Mouse (Mus musculus) heart, embryonic 14.5 days (tissue): Measurements from ENCODE around the gene Lag3. TPM values are rescaled to one million over a fixed set of nuclear protein-coding genes. Genes with fewer than 3 reads are reported as not detected.
A peak's percentile ranks its signal among the peaks of the same experiment; 100 is the strongest.

ENCODE experiments used
- ATAC-seq: fragments of 200-750 bp; cut with Nextera tagmentation; 2 replicates; pipeline ENCODE4 v1.8.0; 2017; ENCODE audit warnings: low read depth, moderate TSS enrichment; ENCODE audit not compliant: insufficient number of reproducible peaks, insufficient read depth, low FRiP score
- H3K27ac ChIP-seq, 2 experiments: fragments of 200-500 bp in 1 of 2; fragments of 300-500 bp in 1 of 2; sonication (generic) in 1 of 2; replicated peaks in 1 of 2; 2 replicates each; pipeline ENCODE4 v1.5.1; 2012 to 2014; ENCODE audit warnings: low read depth in 2 of 2, low read length in 2 of 2, control low read depth in 1 of 2, mild to moderate bottlenecking in 1 of 2, mixed read lengths in 1 of 2; ENCODE audit not compliant: control insufficient read depth in 1 of 2, insufficient read depth in 1 of 2
- H3K27me3 ChIP-seq: fragments of 300-500 bp; sonication (generic); 2 replicates; pipeline ENCODE4 v1.6.1; 2014; ENCODE audit warnings: mild to moderate bottlenecking, low read length, control low read depth; ENCODE audit not compliant: control insufficient read depth, insufficient read depth
- H3K36me3 ChIP-seq: fragments of 300-500 bp; sonication (generic); 2 replicates; pipeline ENCODE4 v1.6.1; 2014; ENCODE audit warnings: mild to moderate bottlenecking, control low read depth, low read length, mixed read lengths; ENCODE audit not compliant: control insufficient read depth, insufficient read depth
- H3K4me1 ChIP-seq, 2 experiments: fragments of 200-500 bp in 1 of 2; fragments of 300-500 bp in 1 of 2; sonication (generic) in 1 of 2; 2 replicates each; pipeline ENCODE4 v1.6.1; 2012 to 2014; ENCODE audit warnings: low read length in 2 of 2, control low read depth in 1 of 2, mixed read lengths in 1 of 2; ENCODE audit not compliant: control insufficient read depth in 2 of 2, insufficient read depth in 2 of 2
- H3K4me2 ChIP-seq: fragments of 300-500 bp; sonication (generic); 2 replicates; pipeline ENCODE4 v1.6.1; 2014; ENCODE audit warnings: mild to moderate bottlenecking, low read length
- H3K4me3 ChIP-seq, 2 experiments: fragments of 200-500 bp in 1 of 2; fragments of 300-500 bp in 1 of 2; sonication (generic) in 1 of 2; 2 replicates each; pipeline ENCODE4 v1.5.1; 2012 to 2014; ENCODE audit warnings: low read length in 2 of 2, mild to moderate bottlenecking in 2 of 2, control low read depth in 1 of 2, low read depth in 1 of 2, moderate library complexity in 1 of 2; ENCODE audit not compliant: control insufficient read depth in 1 of 2, insufficient read depth in 1 of 2
- H3K9ac ChIP-seq: fragments of 300-500 bp; sonication (generic); 2 replicates; pipeline ENCODE4 v1.6.1; 2014; ENCODE audit warnings: mild to moderate bottlenecking, low read length
- H3K9me3 ChIP-seq: fragments of 300-500 bp; sonication (generic); 2 replicates; pipeline ENCODE4 v1.6.1; 2016; ENCODE audit warnings: low read length, control low read depth; ENCODE audit not compliant: control insufficient read depth
- WGBS: fragments of 180-500 bp; shearing (Covaris S2); extraction: QIAGEN DNeasy Blood & Tissue Kit; methylation state at CpG from one replicate; pipeline ENCODE4 v1.1.7; 2014; 5-methylcytosine and 5-hydroxymethylcytosine counted together
- polyA plus RNA-seq: library from polyadenylated mRNA; unstranded; fragments of >200 nt; fragmentation: Nextera tagmentation; extraction: Ambion mirVana; gene quantifications from 2 replicates; pipeline ENCODE4 v1.2.1, GENCODE M21; 2014

The Lag3 gene
- polyA plus RNA-seq, 1 experiment from 2014 or later: 1.00 TPM

GRCm38 (mm10) chr6:124857840-124858530, 53.5 kb downstream of the Lag3 start:
- Histone ChIP-seq H3K9ac (peak overlapping the region; percentile 89), H3K4me2 (peak overlapping the region; percentile 93), H3K4me1 (peaks cover 10 to 23% of the 10 kb centered on the region in 2 experiments; a peak in 3 of 4 replicates), H3K9me3 (no peaks in the 10 kb centered on the region), H3K27me3 (peaks cover 22% of the 10 kb centered on the region), H3K27ac (peak overlapping the region; percentile 46 to 87), H3K36me3 (peaks cover 7% of the 10 kb centered on the region), H3K4me3 (peak overlapping the region; percentile 58 to 81)
- WGBS: 29% methylated on average over 26 of the region's 26 CpGs
- no peak for ATAC-seq

GRCm38 (mm10) chr6:124856916-124857839, 54.3 kb downstream of the Lag3 start, which contains the start of gene P3h3:
Gene P3h3, minus strand, starts transcription at chr6:124857752.
- ATAC-seq: peak; percentile 73
- WGBS: under 1% methylated on average over 68 of the region's 86 CpGs
- Histone ChIP-seq H3K27me3 (peaks cover 21% of the 10 kb centered on the region), H3K4me2 (peak within 1 kb of the TSS; percentile 93), H3K9ac (peak within 1 kb of the TSS; percentile 89), H3K36me3 (peaks cover 13% of the 10 kb centered on the region), H3K27ac (peak within 1 kb of the TSS; percentile 71 to 87), H3K4me1 (peaks cover 5 to 18% of the 10 kb centered on the region in 2 experiments; a peak in 2 of 4 replicates), H3K4me3 (peak within 1 kb of the TSS; percentile 58 to 81), H3K9me3 (no peaks in the 10 kb centered on the region)

DNA sequence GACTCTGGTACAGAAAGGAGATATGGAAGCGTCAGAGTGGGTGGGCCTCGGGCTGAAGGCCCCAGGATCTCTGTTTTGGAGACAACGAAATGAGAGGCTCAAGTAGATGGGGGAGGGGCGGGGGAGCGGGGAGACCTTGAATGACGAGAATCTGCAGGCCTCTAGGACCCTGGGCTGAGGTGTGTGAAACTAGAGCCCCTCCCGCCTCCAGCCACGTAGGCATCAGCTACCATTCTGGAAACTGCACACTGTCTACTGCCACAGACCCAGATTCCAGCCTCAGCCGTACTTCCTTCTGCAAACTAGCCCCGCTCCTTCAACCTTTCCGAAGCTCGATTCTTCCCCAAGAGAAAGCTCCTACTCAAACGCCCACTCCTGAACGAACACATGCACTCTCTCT, 55.2 kb downstream of the Lag3 start:
- H3K9me3 ChIP-seq: no peaks in the 10 kb centered on the region
- H3K9ac ChIP-seq: peak overlapping the region; percentile 89
- H3K4me3 ChIP-seq: peak overlapping the region; percentile 58 to 81
- H3K27ac ChIP-seq: peak overlapping the region; percentile 58 to 87; a peak in 3 of 4 replicates
- peaks cover 5 to 15% of the 10 kb centered on the region in 2 experiments; a peak in 2 of 4 replicates for H3K4me1 ChIP-seq
- H3K27me3 ChIP-seq: peaks cover 13% of the 10 kb centered on the region
- H3K36me3 ChIP-seq: peaks cover 13% of the 10 kb centered on the region
- H3K4me2 ChIP-seq: peak overlapping the region; percentile 93
- no peak for ATAC-seq
- WGBS: 6% methylated on average over 14 of the region's 14 CpGs

GRCm38 (mm10) chr6:124854647-124855046, 56.9 kb downstream of the Lag3 start:
- H3K27ac ChIP-seq: no peak overlapping the region
- H3K4me3 ChIP-seq: no peak overlapping the region
- H3K4me2 ChIP-seq: no peak overlapping the region
- peaks cover 2 to 10% of the 10 kb centered on the region in 2 experiments; a peak in 2 of 4 replicates for H3K4me1 ChIP-seq
- no peak overlapping the region for H3K9ac ChIP-seq
- H3K9me3 ChIP-seq: no peaks in the 10 kb centered on the region
- ATAC-seq: no peak
- H3K27me3 ChIP-seq: peaks cover 13% of the 10 kb centered on the region
- H3K36me3 ChIP-seq: peaks cover 13% of the 10 kb centered on the region
- WGBS: 61% methylated on average over 12 of the region's 12 CpGs

Other genes starting within 250 kb of the Lag3 start
- gene Lpcat3, start 248.7 kb downstream of the Lag3 start, polyA plus RNA-seq: 45.0 and 47.7 TPM in 2 replicates
- 114 and 117 TPM in 2 replicates for gene Emg1, start 199.5 kb downstream of the Lag3 start, polyA plus RNA-seq
- gene Phb2, start 199.4 kb downstream of the Lag3 start, polyA plus RNA-seq: 295 and 326 TPM in 2 replicates
- gene Ptpn6, start 173.0 kb downstream of the Lag3 start, polyA plus RNA-seq: 4.9 and 8.6 TPM in 2 replicates
- 449 and 503 TPM in 2 replicates for gene Grcc10, start 170.3 kb downstream of the Lag3 start, polyA plus RNA-seq
- not detected in 2 replicates for gene Gm45234, start 155.7 kb downstream of the Lag3 start, polyA plus RNA-seq
- gene Atn1, start 155.2 kb downstream of the Lag3 start, polyA plus RNA-seq: 6.2 and 9.3 TPM in 2 replicates
- gene Eno2, start 142.0 kb downstream of the Lag3 start, polyA plus RNA-seq: 4.2 TPM in 2 replicates
- not detected in 2 replicates for gene Lrrc23, start 132.0 kb downstream of the Lag3 start, polyA plus RNA-seq
- 4.0 and 5.7 TPM in 2 replicates for gene Spsb2, start 103.0 kb downstream of the Lag3 start, polyA plus RNA-seq
- 1,486 and 1,545 TPM in 2 replicates for gene Tpi1, start 97.4 kb downstream of the Lag3 start, polyA plus RNA-seq
- gene Usp5, start 82.2 kb downstream of the Lag3 start, polyA plus RNA-seq: 78.9 and 85.9 TPM in 2 replicates
- 126 and 139 TPM in 2 replicates for gene Cdca3, start 82.2 kb downstream of the Lag3 start, polyA plus RNA-seq
- gene Gnb3, start 71.4 kb downstream of the Lag3 start, polyA plus RNA-seq: 6.7 and 7.5 TPM in 2 replicates
- 18.7 and 20.5 TPM in 2 replicates for gene P3h3, start 54.0 kb downstream of the Lag3 start, polyA plus RNA-seq
- 0.71 and 0.86 TPM in 2 replicates for gene Gpr162, start 47.7 kb downstream of the Lag3 start, polyA plus RNA-seq
- gene Cd4, start 23.5 kb downstream of the Lag3 start, polyA plus RNA-seq: 0.16 TPM in 1 of 2 replicates, not detected in the other
- gene Ptms, start 8.4 kb upstream of the Lag3 start, polyA plus RNA-seq: 238 and 251 TPM in 2 replicates
- 364 and 365 TPM in 2 replicates for gene Mlf2, start 19.7 kb upstream of the Lag3 start, polyA plus RNA-seq
- 128 and 135 TPM in 2 replicates for gene Cops7a, start 53.8 kb upstream of the Lag3 start, polyA plus RNA-seq
- gene Pianp, start 85.0 kb upstream of the Lag3 start, polyA plus RNA-seq: 0.28 and 0.55 TPM in 2 replicates
- 6.6 and 7.2 TPM in 2 replicates for gene Zfp384, start 97.4 kb upstream of the Lag3 start, polyA plus RNA-seq
- gene Ing4, start 128.1 kb upstream of the Lag3 start, polyA plus RNA-seq: 67.1 and 76.1 TPM in 2 replicates
- gene Acrbp, start 138.0 kb upstream of the Lag3 start, polyA plus RNA-seq: 5.4 and 6.5 TPM in 2 replicates
- gene Lpar5, start 156.2 kb upstream of the Lag3 start, polyA plus RNA-seq: 0.36 TPM in 1 of 2 replicates, not detected in the other
- 58.6 and 67.4 TPM in 2 replicates for gene Chd4, start 184.3 kb upstream of the Lag3 start, polyA plus RNA-seq
- 35.3 and 36.6 TPM in 2 replicates for gene Nop2, start 220.2 kb upstream of the Lag3 start, polyA plus RNA-seq
- 8.7 and 9.7 TPM in 2 replicates for gene Iffo1, start 233.5 kb upstream of the Lag3 start, polyA plus RNA-seq